Mouse (Mus musculus): ENCODE results near the gene Gm11627. TPM values are rescaled to one million over a fixed set of nuclear protein-coding genes. Genes with fewer than 3 reads are reported as not detected.

Gm11627 gene
- polyA plus RNA-seq, 1 experiment from 2014 or later = 16.1 TPM

DNA sequence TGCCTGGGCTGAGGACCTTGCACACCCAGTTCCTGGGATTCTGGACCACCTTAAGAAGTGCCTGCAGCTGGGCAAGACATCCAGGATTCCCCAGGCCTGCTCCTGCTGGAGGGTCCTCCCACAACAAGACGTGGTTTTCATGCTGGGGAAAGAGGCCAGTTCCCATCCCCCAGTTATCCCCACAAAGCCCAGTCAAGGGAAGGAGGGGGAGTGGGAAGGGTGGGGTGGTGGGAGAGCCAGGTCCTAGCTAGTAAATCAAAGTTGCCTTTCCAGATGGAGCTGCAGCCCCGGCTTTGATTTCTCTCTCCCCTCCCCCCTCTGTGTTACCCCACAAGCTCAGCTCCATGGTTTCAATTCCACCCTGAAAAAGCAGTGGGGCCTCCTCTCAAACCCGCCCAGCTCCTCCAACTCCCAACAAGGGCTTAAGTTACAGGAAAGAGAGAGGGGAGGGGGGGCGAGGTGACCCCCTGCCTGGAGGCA lies 16.1 kb upstream of the Gm11627 start:
- ATAC-seq (ENCODE audit: borderline replicate concordance, extremely low read depth, low FRiP score, low TSS enrichment) = peak; percentile 66; the same call in 1 of the 2 replicates
- H3K4me2 ChIP-seq = no peak overlapping the region
- no peak overlapping the region for H3K9ac ChIP-seq
- H3K36me3 ChIP-seq = no peaks in the 10 kb centered on the region
- H3K27me3 ChIP-seq = no peaks in the 10 kb centered on the region
- no peak overlapping the region for H3K4me3 ChIP-seq
- peak overlapping the region; percentile 60 for H3K27ac ChIP-seq
- 7% methylated on average over 4 of the region's 4 CpGs for WGBS
- H3K9me3 ChIP-seq = no peaks in the 10 kb centered on the region
- peaks cover 18% of the 10 kb centered on the region for H3K4me1 ChIP-seq

DNA sequence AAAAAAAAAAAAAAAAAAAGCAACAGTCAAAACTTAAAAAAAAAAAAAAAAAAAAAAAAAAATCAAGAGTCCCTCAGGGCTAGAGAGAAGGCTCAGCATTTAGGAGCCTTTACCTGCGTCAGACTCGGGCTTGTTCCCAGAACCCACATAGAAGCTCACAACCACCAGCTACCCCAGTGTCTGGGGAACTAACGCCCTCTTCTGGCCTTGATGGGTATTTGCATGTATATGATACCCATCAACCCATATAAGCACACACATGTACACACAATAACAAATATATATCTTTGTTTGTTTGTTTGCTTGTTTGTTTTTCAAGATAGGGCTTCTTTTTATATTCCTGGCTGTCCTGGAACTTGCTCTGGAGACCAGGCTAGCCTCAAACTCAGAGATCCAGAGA lies 8.3 kb upstream of the Gm11627 start:
- no peaks in the 10 kb centered on the region for H3K9me3 ChIP-seq
- H3K4me2 ChIP-seq = no peak overlapping the region
- WGBS = 86% methylated on average over 3 of the region's 3 CpGs
- no peak overlapping the region for H3K9ac ChIP-seq
- no peak for ATAC-seq (ENCODE audit: borderline replicate concordance, extremely low read depth, low FRiP score, low TSS enrichment)
- no peak overlapping the region for H3K4me3 ChIP-seq
- H3K4me1 ChIP-seq = peaks cover 6% of the 10 kb centered on the region
- no peaks in the 10 kb centered on the region for H3K36me3 ChIP-seq
- no peak overlapping the region for H3K27ac ChIP-seq
- no peaks in the 10 kb centered on the region for H3K27me3 ChIP-seq

DNA sequence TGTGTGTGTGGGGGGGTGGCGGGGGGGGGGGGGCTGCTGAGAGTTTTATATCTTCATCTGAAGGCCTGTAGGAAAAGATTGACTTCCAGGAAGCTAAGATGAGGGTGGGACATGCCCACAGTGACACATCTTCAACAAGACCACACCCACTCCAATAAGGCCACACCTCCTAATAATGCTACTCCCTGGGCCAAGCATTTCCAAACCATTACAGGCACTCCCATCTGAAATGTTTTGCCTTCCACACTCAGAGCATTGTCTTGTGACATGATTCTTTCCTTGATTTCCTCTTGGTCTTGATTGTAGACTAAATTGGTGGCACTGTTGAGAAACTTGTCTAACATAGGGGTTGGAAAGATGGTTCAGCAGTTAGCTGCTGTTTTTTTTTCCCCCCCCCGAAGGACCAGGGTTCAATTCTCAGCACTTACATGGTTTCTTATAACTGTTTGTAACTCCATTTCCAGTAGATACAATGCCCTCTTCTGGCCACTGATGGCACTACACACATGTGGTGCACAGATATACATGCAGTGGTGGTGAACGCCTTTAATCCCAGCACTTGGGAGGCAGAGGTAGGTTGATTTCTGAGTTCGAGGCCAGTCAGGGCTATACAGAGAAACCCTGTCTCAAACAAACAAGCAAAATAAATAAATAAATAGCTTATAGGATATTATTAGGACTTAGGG lies 7.3 kb upstream of the Gm11627 start:
- Histone ChIP-seq H3K4me2 (no peak overlapping the region), H3K4me3 (no peak overlapping the region), H3K9me3 (no peaks in the 10 kb centered on the region), H3K27me3 (no peaks in the 10 kb centered on the region), H3K9ac (no peak overlapping the region), H3K4me1 (peaks cover 15% of the 10 kb centered on the region), H3K36me3 (no peaks in the 10 kb centered on the region), H3K27ac (no peak overlapping the region)
- ATAC-seq (ENCODE audit: borderline replicate concordance, extremely low read depth, low FRiP score, low TSS enrichment) = no peak
- WGBS = 93% methylated on average over 4 of the region's 4 CpGs

DNA sequence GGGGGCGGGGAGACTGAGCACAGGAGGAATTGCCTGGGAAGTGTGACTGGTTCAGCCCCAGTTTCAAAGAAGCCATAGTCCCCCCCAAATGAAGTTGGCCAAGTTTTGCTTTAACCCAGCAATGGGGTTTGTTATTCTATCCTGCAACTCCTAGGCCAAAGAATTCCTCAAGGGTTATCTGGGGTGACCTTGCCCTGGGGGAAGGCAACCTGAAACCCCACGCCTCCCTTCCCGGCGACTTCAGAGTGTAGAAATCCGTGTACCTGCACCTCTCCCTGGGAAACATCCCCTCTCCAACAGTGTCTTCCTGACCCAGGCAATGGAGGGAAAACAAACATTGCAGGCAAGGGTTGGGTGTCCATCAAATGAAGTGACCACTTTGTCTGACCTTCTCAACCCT lies 3.5 kb upstream of the Gm11627 start:
- H3K4me3 ChIP-seq = no peak overlapping the region
- H3K9ac ChIP-seq = no peak overlapping the region
- H3K27ac ChIP-seq = peak overlapping the region; percentile 87
- ATAC-seq (ENCODE audit: borderline replicate concordance, extremely low read depth, low FRiP score, low TSS enrichment) = no peak
- H3K4me1 ChIP-seq = peaks cover 48% of the 10 kb centered on the region
- no peaks in the 10 kb centered on the region for H3K27me3 ChIP-seq
- 22% methylated on average over 5 of the region's 5 CpGs for WGBS
- H3K9me3 ChIP-seq = no peaks in the 10 kb centered on the region
- peak overlapping the region; percentile 34 for H3K4me2 ChIP-seq
- no peaks in the 10 kb centered on the region for H3K36me3 ChIP-seq

DNA sequence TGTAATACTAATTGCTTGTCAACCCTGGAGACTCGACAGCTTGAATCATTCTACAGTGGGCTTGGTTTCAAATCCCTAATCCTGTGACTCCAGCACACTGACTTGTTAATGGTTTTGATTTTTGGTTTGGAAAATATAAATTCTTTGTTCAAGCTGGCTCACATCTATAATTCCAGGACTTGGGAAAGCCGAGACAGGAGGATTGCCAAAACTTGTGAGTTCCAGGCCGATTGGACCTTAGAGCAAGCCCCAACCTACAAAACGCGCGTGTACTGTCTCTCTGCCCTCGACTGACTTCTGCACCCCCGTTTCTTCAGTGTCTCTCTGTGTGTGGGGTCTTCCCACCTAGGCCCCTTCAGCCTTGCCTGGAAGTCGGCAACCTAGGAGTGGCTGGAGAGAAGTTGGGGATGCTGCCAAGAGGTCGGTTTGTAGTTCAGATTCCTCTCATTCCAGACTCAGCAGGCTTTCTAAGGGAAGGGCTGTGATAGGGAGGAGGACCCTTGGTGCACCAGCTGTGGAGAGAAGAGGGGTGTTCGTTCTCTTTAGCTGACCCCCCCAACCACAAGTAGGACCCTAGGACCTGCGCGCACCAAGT lies 2.9 kb upstream of the Gm11627 start:
- no peak overlapping the region for H3K9ac ChIP-seq
- H3K27ac ChIP-seq = peak overlapping the region; percentile 87
- peaks cover 51% of the 10 kb centered on the region for H3K4me1 ChIP-seq
- H3K4me3 ChIP-seq = no peak overlapping the region
- whole genome bisulfite sequencing = 14% methylated on average over 13 of the region's 13 CpGs
- ATAC-seq (ENCODE audit: borderline replicate concordance, extremely low read depth, low FRiP score, low TSS enrichment) = peak; percentile 55
- no peaks in the 10 kb centered on the region for H3K36me3 ChIP-seq
- no peaks in the 10 kb centered on the region for H3K9me3 ChIP-seq
- no peaks in the 10 kb centered on the region for H3K27me3 ChIP-seq
- H3K4me2 ChIP-seq = peak overlapping the region; percentile 34

DNA sequence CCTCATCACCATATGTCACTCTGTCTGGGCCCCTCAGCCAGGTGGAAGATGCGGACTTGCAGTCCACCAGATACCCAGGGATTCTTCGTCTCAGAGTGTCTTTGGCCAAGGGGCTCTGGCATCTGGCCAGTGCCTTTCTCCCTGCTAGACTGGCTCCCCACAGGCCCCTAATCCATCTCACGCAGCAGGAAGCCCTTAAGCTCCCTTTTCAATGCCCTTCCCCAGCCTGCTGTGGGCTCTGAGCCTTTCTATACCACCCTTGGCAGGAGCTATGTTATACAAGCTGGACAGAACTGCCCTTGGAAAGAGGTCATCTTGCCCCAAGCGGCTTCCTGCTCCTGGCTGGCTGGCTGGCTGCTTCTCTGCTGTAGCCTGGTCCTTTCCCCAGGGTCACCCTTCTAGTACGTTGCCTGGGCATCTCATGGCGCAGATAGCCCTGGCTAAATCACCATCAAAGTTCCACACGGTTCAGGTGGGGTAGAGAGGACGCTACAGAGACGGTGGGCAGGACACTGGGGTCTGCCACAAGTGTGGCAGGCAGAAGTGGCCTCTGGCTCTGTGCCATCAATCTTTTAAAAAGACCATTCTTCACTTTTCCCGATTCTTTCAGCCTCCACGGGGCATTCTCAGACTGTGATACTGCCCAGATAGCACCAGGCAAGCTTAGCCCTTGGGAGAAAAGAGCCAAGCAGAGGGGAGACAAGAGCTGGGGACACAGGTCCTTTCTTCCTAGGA lies 2.2 kb upstream of the Gm11627 start:
- no peak overlapping the region for H3K4me3 ChIP-seq
- H3K4me1 ChIP-seq = peaks cover 53% of the 10 kb centered on the region
- no peaks in the 10 kb centered on the region for H3K27me3 ChIP-seq
- no peaks in the 10 kb centered on the region for H3K9me3 ChIP-seq
- peak overlapping the region; percentile 87 for H3K27ac ChIP-seq
- H3K9ac ChIP-seq = no peak overlapping the region
- WGBS = 21% methylated on average over 11 of the region's 11 CpGs
- no peaks in the 10 kb centered on the region for H3K36me3 ChIP-seq
- no peak overlapping the region for H3K4me2 ChIP-seq
- ATAC-seq (ENCODE audit: borderline replicate concordance, extremely low read depth, low FRiP score, low TSS enrichment) = no peak

DNA sequence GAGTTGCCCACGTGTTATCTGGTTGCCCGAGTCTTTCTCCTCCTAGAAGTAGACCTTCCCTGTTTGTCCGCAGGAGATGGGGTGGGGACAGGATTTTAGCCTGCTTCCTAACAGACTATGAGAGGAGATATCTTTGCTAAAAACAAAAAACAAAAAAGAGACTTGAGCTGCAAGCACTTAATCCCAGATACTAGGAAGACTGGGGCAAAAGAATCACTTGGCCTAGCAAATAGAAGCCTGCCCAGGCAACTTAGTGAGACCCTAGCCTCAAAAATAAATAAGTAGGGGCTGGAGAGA lies 721 bp upstream of the Gm11627 start:
- H3K9me3 ChIP-seq = no peaks in the 10 kb centered on the region
- H3K4me1 ChIP-seq = peaks cover 55% of the 10 kb centered on the region

DNA sequence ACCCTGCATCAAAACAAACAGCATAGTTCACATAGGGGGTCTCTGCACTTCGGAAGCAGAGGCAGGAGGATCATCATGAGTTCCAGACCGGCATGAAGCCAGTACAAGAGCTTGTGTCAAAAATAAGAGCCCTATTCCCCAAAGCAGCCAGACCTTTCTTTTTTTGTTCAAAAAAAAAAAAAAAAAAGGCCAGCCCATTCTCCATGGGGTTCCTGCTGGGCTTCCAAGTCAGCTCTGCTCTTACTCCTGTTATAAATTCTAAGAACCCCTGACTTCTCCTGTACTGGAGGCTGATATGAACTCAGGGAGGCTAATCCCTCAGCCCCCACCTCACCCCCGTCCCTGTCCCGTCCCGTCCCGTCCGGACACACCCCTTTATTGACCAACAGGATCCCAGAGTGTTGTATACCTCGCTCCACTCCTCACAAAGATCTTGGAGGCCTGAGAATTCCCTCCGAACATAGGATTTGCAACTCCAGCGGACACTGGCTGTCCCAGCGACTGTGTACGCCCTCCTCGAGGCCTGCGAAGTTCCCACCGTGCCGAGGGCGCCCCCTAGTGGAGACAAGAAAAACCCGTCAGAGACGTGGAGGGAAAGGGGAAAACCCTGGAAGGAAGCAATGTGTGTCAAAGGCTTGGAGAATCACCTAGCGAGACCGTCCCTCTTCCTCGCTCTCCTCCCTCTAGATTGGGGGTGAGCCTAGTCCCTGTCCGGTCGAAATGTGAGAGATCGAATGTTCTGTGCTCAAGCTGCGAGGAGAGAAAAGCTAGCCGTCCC lies 731 bp downstream of the Gm11627 start:
- Histone ChIP-seq H3K27ac (peak overlapping the region; percentile 94), H3K9me3 (no peaks in the 10 kb centered on the region), H3K4me1 (peaks cover 55% of the 10 kb centered on the region), H3K4me2 (peak overlapping the region; percentile 57), H3K4me3 (peak overlapping the region; percentile 39), H3K9ac (peak overlapping the region; percentile 50), H3K27me3 (no peaks in the 10 kb centered on the region), H3K36me3 (no peaks in the 10 kb centered on the region)
- 8% methylated on average over 27 of the region's 27 CpGs for WGBS
- ATAC-seq (ENCODE audit: borderline replicate concordance, extremely low read depth, low FRiP score, low TSS enrichment) = peak; percentile 43

More for the DNA sequence above, 721 bp upstream of the Gm11627 start:
- no peaks in the 10 kb centered on the region for H3K36me3 ChIP-seq
- peak overlapping the region; percentile 50 for H3K9ac ChIP-seq
- 54% methylated on average over 3 of the region's 3 CpGs for WGBS
- peak overlapping the region; percentile 57 for H3K4me2 ChIP-seq
- H3K27ac ChIP-seq = peak overlapping the region; percentile 94
- no peak for ATAC-seq (ENCODE audit: borderline replicate concordance, extremely low read depth, low FRiP score, low TSS enrichment)
- peak overlapping the region; percentile 39 for H3K4me3 ChIP-seq
- no peaks in the 10 kb centered on the region for H3K27me3 ChIP-seq

DNA sequence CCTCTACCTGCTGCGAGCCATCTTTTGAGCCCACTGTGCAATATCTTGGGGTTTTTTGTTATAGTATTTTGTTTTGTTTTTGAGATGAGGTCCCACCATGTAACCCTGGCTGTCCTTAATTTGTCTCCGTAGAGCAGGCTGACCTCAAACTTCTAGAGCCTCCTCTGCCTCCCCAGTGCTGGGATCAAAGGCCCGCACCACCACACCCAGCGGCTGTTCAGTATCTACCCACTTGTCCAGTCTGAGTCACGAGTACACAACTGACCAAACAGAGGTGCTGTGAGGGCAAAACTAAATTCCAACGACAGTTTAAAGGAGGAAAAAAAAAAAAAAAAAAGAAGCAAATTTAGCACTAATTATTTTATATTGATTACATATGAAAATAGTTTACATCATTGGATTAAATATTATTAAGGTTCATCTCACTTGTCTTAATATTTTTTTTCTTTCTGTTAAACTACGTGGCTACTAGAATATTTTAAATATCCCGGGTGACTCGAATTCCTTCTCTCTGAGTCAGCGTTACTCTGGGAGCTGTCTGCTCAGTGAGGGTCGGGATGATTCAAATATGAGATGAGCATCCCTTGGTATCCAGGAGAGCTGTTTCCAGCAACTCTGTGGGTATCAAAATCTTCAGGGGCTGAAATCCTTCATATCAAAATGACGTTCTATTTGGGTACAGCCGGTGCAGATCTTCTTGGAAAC lies 3.1 kb downstream of the Gm11627 start:
- Histone ChIP-seq H3K4me3 (no peak overlapping the region), H3K36me3 (no peaks in the 10 kb centered on the region), H3K9ac (no peak overlapping the region), H3K4me2 (no peak overlapping the region), H3K4me1 (peaks cover 36% of the 10 kb centered on the region), H3K9me3 (no peaks in the 10 kb centered on the region), H3K27ac (no peak overlapping the region), H3K27me3 (no peaks in the 10 kb centered on the region)
- no peak for ATAC-seq (ENCODE audit: borderline replicate concordance, extremely low read depth, low FRiP score, low TSS enrichment)
- 38% methylated on average over 13 of the region's 13 CpGs for WGBS

DNA sequence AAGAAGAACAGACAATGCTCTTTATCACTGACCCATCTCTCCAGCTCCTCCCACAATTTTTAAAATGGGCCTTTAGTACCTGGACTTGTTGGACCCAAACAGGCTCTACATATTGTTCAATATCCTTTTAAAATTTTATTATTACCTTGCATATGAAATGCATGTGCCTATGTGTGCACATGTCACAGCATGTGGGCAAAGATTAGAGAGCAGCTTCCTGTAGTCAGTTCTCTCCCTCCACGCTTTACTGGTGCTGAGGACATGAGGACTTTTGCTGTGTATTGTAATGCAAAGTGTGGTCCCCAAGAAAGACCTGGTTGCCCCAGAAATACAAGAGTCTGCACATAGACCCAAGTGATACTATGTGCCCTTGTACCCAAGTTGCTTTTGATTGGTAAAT lies 4.2 kb downstream of the Gm11627 start:
- no peak overlapping the region for H3K4me2 ChIP-seq
- whole genome bisulfite sequencing = 74% methylated on average over 1 of the region's 1 CpGs
- H3K27me3 ChIP-seq = no peaks in the 10 kb centered on the region
- H3K36me3 ChIP-seq = no peaks in the 10 kb centered on the region
- no peak for ATAC-seq (ENCODE audit: borderline replicate concordance, extremely low read depth, low FRiP score, low TSS enrichment)
- H3K9ac ChIP-seq = no peak overlapping the region
- no peak overlapping the region for H3K27ac ChIP-seq
- H3K9me3 ChIP-seq = no peaks in the 10 kb centered on the region
- H3K4me1 ChIP-seq = peaks cover 27% of the 10 kb centered on the region
- H3K4me3 ChIP-seq = no peak overlapping the region

Data from lung, embryonic 15.5 days (tissue).